Mouse (Mus musculus) liver, embryonic 12.5 days (tissue): ENCODE data around the gene Lamb1. TPM values are rescaled to one million over a fixed set of nuclear protein-coding genes. Genes with fewer than 3 reads are reported as not detected.

Source experiments
- ATAC-seq: fragments of 200-750 bp; cut with Nextera tagmentation; 2 replicates; pipeline ENCODE4 v1.8.0; 2017; ENCODE audit warnings: moderate number of reproducible peaks, mild to moderate bottlenecking, moderate library complexity
- H3K27ac ChIP-seq: fragments of 300-500 bp; sonication (generic); 2 replicates; pipeline ENCODE4 v1.5.1; 2016; ENCODE audit warnings: mild to moderate bottlenecking
- H3K27me3 ChIP-seq: fragments of 300-500 bp; sonication (generic); replicated peaks from 2 replicates; pipeline ENCODE4 v1.6.1; 2016; ENCODE audit warnings: mild to moderate bottlenecking, moderate library complexity
- H3K36me3 ChIP-seq: fragments of 300-500 bp; sonication (generic); 2 replicates; pipeline ENCODE4 v1.6.1; 2016; ENCODE audit warnings: mild to moderate bottlenecking, moderate library complexity
- H3K4me1 ChIP-seq: fragments of 300-500 bp; sonication (generic); 2 replicates; pipeline ENCODE4 v1.6.1; 2016
- H3K4me2 ChIP-seq: fragments of 300-500 bp; sonication (generic); 2 replicates; pipeline ENCODE4 v1.6.1; 2016; ENCODE audit warnings: mild to moderate bottlenecking, moderate library complexity
- H3K4me3 ChIP-seq: fragments of 300-500 bp; sonication (generic); 2 replicates; pipeline ENCODE4 v1.5.1; 2016; ENCODE audit warnings: mild to moderate bottlenecking, moderate library complexity
- H3K9ac ChIP-seq: fragments of 300-500 bp; sonication (generic); 2 replicates; pipeline ENCODE4 v1.6.1; 2016; ENCODE audit warnings: mild to moderate bottlenecking, moderate library complexity
- H3K9me3 ChIP-seq: fragments of 300-500 bp; sonication (generic); replicated peaks from 2 replicates; pipeline ENCODE4 v1.6.1; 2016; ENCODE audit warnings: mild to moderate bottlenecking, moderate library complexity
- WGBS: fragments of 180-500 bp; shearing (Covaris S2); methylation state at CpG from one replicate; pipeline ENCODE4 v1.1.7; 2016; ENCODE audit not compliant: insufficient replicate concordance; 5-methylcytosine and 5-hydroxymethylcytosine counted together
- polyA plus RNA-seq: library from polyadenylated mRNA; unstranded; fragments of >200 nt; fragmentation: Nextera tagmentation; extraction: Ambion mirVana; gene quantifications from 2 replicates; pipeline ENCODE4 v1.2.1, GENCODE M21; 2016

Lamb1 gene
- polyA plus RNA-seq, 1 experiment from 2014 or later: 8.6 TPM

- ATAC-seq: no peak
- H3K9ac ChIP-seq: no peak overlapping the region
- peaks cover 14% of the 10 kb centered on the region for H3K27me3 ChIP-seq
- H3K36me3 ChIP-seq: peaks cover 7% of the 10 kb centered on the region
- peaks cover 6% of the 10 kb centered on the region; the same call in 1 of the 2 replicates for H3K4me1 ChIP-seq
- H3K4me3 ChIP-seq: no peak overlapping the region
- H3K27ac ChIP-seq: no peak overlapping the region
- no peaks in the 10 kb centered on the region for H3K9me3 ChIP-seq
- WGBS: 54% methylated on average over 8 of the region's 8 CpGs
- H3K4me2 ChIP-seq: no peak overlapping the region
Measured at GRCm38 (mm10) chr12:31272012-31272735, 7.1 kb downstream of the Lamb1 start.

- WGBS: 58% methylated on average over 2 of the region's 2 CpGs
- Histone ChIP-seq H3K36me3 (peaks cover 7% of the 10 kb centered on the region), H3K27ac (no peak overlapping the region), H3K27me3 (peaks cover 8% of the 10 kb centered on the region; the same call in 1 of the 2 replicates), H3K4me2 (no peak overlapping the region), H3K9ac (no peak overlapping the region), H3K9me3 (no peaks in the 10 kb centered on the region), H3K4me3 (no peak overlapping the region), H3K4me1 (peaks cover 6% of the 10 kb centered on the region; the same call in 1 of the 2 replicates)
- no peak for ATAC-seq
Measured at GRCm38 (mm10) chr12:31272846-31273245, 7.8 kb downstream of the Lamb1 start.

GRCm38 (mm10) chr12:31273646-31274045 is 8.6 kb downstream of the Lamb1 start:
- 76% methylated on average over 7 of the region's 7 CpGs for WGBS
- ATAC-seq: no peak
- Histone ChIP-seq H3K4me3 (no peak overlapping the region), H3K27ac (no peak overlapping the region), H3K4me2 (no peak overlapping the region), H3K9me3 (no peaks in the 10 kb centered on the region), H3K36me3 (peaks cover 7% of the 10 kb centered on the region), H3K4me1 (peaks cover 6% of the 10 kb centered on the region; the same call in 1 of the 2 replicates), H3K27me3 (no peaks in the 10 kb centered on the region), H3K9ac (no peak overlapping the region)

GRCm38 (mm10) chr12:31275411-31275810 is 10.4 kb downstream of the Lamb1 start:
- H3K4me2 ChIP-seq: no peak overlapping the region
- no peaks in the 10 kb centered on the region for H3K27me3 ChIP-seq
- H3K9ac ChIP-seq: no peak overlapping the region
- 71% methylated on average over 10 of the region's 10 CpGs for WGBS
- no peaks in the 10 kb centered on the region for H3K9me3 ChIP-seq
- H3K4me1 ChIP-seq: peaks cover 6% of the 10 kb centered on the region; the same call in 1 of the 2 replicates
- peaks cover 7% of the 10 kb centered on the region for H3K36me3 ChIP-seq
- no peak overlapping the region for H3K27ac ChIP-seq
- ATAC-seq: no peak
- no peak overlapping the region for H3K4me3 ChIP-seq

GRCm38 (mm10) chr12:31278270-31278669 is 13.2 kb downstream of the Lamb1 start:
- WGBS: 77% methylated on average over 11 of the region's 11 CpGs
- H3K36me3 ChIP-seq: peaks cover 7% of the 10 kb centered on the region

GRCm38 (mm10) chr12:31280318-31280717 is 15.3 kb downstream of the Lamb1 start:
- H3K4me2 ChIP-seq: no peak overlapping the region
- H3K27me3 ChIP-seq: no peaks in the 10 kb centered on the region
- no peaks in the 10 kb centered on the region for H3K9me3 ChIP-seq
- H3K36me3 ChIP-seq: no peaks in the 10 kb centered on the region
- H3K9ac ChIP-seq: no peak overlapping the region
- 69% methylated on average over 7 of the region's 7 CpGs for WGBS
- H3K27ac ChIP-seq: no peak overlapping the region
- no peak for ATAC-seq
- H3K4me3 ChIP-seq: no peak overlapping the region
- no peaks in the 10 kb centered on the region for H3K4me1 ChIP-seq

More at GRCm38 (mm10) chr12:31278270-31278669, 13.2 kb downstream of the Lamb1 start:
- Histone ChIP-seq H3K4me1 (no peaks in the 10 kb centered on the region), H3K27ac (no peak overlapping the region), H3K9ac (no peak overlapping the region), H3K27me3 (no peaks in the 10 kb centered on the region), H3K4me3 (no peak overlapping the region), H3K4me2 (no peak overlapping the region), H3K9me3 (no peaks in the 10 kb centered on the region)
- ATAC-seq: no peak

GRCm38 (mm10) chr12:31281100-31281591 is 16.1 kb downstream of the Lamb1 start:
- no peak for ATAC-seq
- Histone ChIP-seq H3K4me1 (no peaks in the 10 kb centered on the region), H3K36me3 (no peaks in the 10 kb centered on the region), H3K4me3 (no peak overlapping the region), H3K9me3 (no peaks in the 10 kb centered on the region), H3K9ac (no peak overlapping the region), H3K27me3 (no peaks in the 10 kb centered on the region), H3K27ac (no peak overlapping the region), H3K4me2 (no peak overlapping the region)
- WGBS: 62% methylated on average over 9 of the region's 9 CpGs

GRCm38 (mm10) chr12:31282241-31282640 is 17.2 kb downstream of the Lamb1 start:
- H3K9me3 ChIP-seq: no peaks in the 10 kb centered on the region
- H3K4me1 ChIP-seq: no peaks in the 10 kb centered on the region
- 45% methylated on average over 5 of the region's 5 CpGs for WGBS
- no peak overlapping the region for H3K9ac ChIP-seq
- H3K4me3 ChIP-seq: no peak overlapping the region
- no peak for ATAC-seq
- no peak overlapping the region for H3K4me2 ChIP-seq
- no peak overlapping the region for H3K27ac ChIP-seq
- no peaks in the 10 kb centered on the region for H3K27me3 ChIP-seq
- no peaks in the 10 kb centered on the region for H3K36me3 ChIP-seq

- no peak for ATAC-seq
- Histone ChIP-seq H3K4me1 (no peaks in the 10 kb centered on the region), H3K4me2 (no peak overlapping the region), H3K9ac (no peak overlapping the region), H3K9me3 (no peaks in the 10 kb centered on the region), H3K27me3 (no peaks in the 10 kb centered on the region), H3K36me3 (no peaks in the 10 kb centered on the region), H3K27ac (no peak overlapping the region), H3K4me3 (no peak overlapping the region)
- WGBS: 56% methylated on average over 4 of the region's 4 CpGs
Measured at GRCm38 (mm10) chr12:31283131-31283530, 18.1 kb downstream of the Lamb1 start.

- Histone ChIP-seq H3K9ac (no peak overlapping the region), H3K27me3 (no peaks in the 10 kb centered on the region), H3K4me3 (no peak overlapping the region), H3K9me3 (no peaks in the 10 kb centered on the region), H3K4me2 (no peak overlapping the region), H3K27ac (no peak overlapping the region), H3K4me1 (no peaks in the 10 kb centered on the region), H3K36me3 (no peaks in the 10 kb centered on the region)
- WGBS: 69% methylated on average over 4 of the region's 4 CpGs
- ATAC-seq: no peak
Measured at GRCm38 (mm10) chr12:31283617-31284136, 18.6 kb downstream of the Lamb1 start.

- no peaks in the 10 kb centered on the region for H3K27me3 ChIP-seq
- no peak overlapping the region for H3K4me2 ChIP-seq
- no peak overlapping the region for H3K4me3 ChIP-seq
- 86% methylated on average over 10 of the region's 10 CpGs for WGBS
- ATAC-seq: no peak
- H3K4me1 ChIP-seq: no peaks in the 10 kb centered on the region
- no peak overlapping the region for H3K27ac ChIP-seq
- peaks cover 7% of the 10 kb centered on the region; the same call in 1 of the 2 replicates for H3K36me3 ChIP-seq
- no peaks in the 10 kb centered on the region for H3K9me3 ChIP-seq
- H3K9ac ChIP-seq: no peak overlapping the region
Measured at GRCm38 (mm10) chr12:31289046-31289445, 24.0 kb downstream of the Lamb1 start.

- no peaks in the 10 kb centered on the region for H3K27me3 ChIP-seq
- no peak overlapping the region for H3K4me2 ChIP-seq
- no peak overlapping the region for H3K9ac ChIP-seq
- H3K4me3 ChIP-seq: no peak overlapping the region
- WGBS: 61% methylated on average over 3 of the region's 3 CpGs
- H3K4me1 ChIP-seq: no peaks in the 10 kb centered on the region; the same call in 1 of the 2 replicates
- no peaks in the 10 kb centered on the region for H3K9me3 ChIP-seq
- H3K36me3 ChIP-seq: peaks cover 7% of the 10 kb centered on the region; the same call in 1 of the 2 replicates
- H3K27ac ChIP-seq: no peak overlapping the region
- ATAC-seq: no peak
Measured at GRCm38 (mm10) chr12:31290951-31291350, 25.9 kb downstream of the Lamb1 start.
